In genomic region chr11:36145057-36145456, GRCm38 (mm10) we compare ENCODE assay signal across 14 mouse cellular contexts.
"Had no signal": no experiment of that assay in that cellular context is flagged by ENCODE, and none has a peak within 500 bp of the region (broad histone marks: within the 10 kb centered on the region; RNA-seq: fewer than 3 reads in every experiment).

No protein-coding gene starts in this region.

- H3K9me3 ChIP-seq: midbrain, embryonic 13.5 days; midbrain, embryonic 15.5 days; neural tube, embryonic 12.5 days; stomach, embryonic 15.5 days had no signal

- H3K27me3 ChIP-seq: megakaryocyte, embryonic 14.5 days; midbrain, embryonic 13.5 days; midbrain, embryonic 15.5 days; neural tube, embryonic 12.5 days; stomach, embryonic 15.5 days had no signal

- H3K4me2 ChIP-seq: lung, embryonic 14.5 days; midbrain, embryonic 11.5 days; midbrain, embryonic 13.5 days; midbrain, embryonic 15.5 days; neural tube, embryonic 12.5 days; stomach, embryonic 15.5 days had no signal

- H3K4me3 ChIP-seq: megakaryocyte, embryonic 14.5 days; midbrain, embryonic 13.5 days; midbrain, embryonic 15.5 days; neural tube, embryonic 12.5 days; stomach, embryonic 15.5 days had no signal

- ATAC-seq: midbrain, embryonic 13.5 days; midbrain, embryonic 15.5 days had no signal

- H3K27ac ChIP-seq: macrophage; midbrain, embryonic 13.5 days; midbrain, embryonic 15.5 days; neural tube, embryonic 12.5 days; stomach, embryonic 15.5 days; stomach, postnatal 0 days had no signal

- H3K36me3 ChIP-seq: midbrain, embryonic 13.5 days; midbrain, embryonic 15.5 days; neural tube, embryonic 12.5 days; stomach, embryonic 15.5 days had no signal

- H3K9ac ChIP-seq: lung, embryonic 14.5 days; midbrain, embryonic 13.5 days; midbrain, embryonic 15.5 days; neural tube, embryonic 12.5 days; stomach, embryonic 15.5 days had no signal

- DNase-seq: lung, embryonic 14.5 days; lung, postnatal 10 days; right cerebral cortex, postnatal 14 days; thymus, adult 2 months; thymus, postnatal 25 days; thymus, postnatal 4 days had no signal

- H3K4me1 ChIP-seq: megakaryocyte, embryonic 14.5 days; stomach, embryonic 15.5 days had no signal
